Mouse (Mus musculus): Measurements from ENCODE around the gene Fat3. TPM values are rescaled to one million over a fixed set of nuclear protein-coding genes. Genes with fewer than 3 reads are reported as not detected.

The Fat3 gene
- polyA plus RNA-seq, 1 experiment = 0.15 TPM

DNA sequence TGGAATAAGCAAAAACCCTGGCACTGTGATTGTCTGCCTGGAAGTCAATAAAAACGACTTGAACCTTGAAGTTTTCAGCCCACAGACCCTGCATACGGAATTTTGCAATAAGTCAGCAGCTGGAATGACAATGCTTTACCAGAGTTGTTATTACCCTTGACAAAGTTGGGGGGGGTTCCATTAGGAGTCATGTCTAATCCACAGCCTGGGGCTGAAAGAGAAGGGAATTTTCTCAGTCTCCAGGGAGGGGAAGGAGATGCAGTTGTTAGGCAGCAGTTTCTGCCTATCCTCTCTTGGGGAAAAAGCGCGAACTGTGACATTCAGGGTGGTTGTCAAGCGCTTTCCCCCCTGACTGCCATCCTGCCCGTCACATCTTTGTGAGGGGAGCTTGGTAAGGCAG lies 60.4 kb downstream of the Fat3 start:
- H3K27me3 ChIP-seq (replicated peaks) = no peaks in the 10 kb centered on the region
- H3K36me3 ChIP-seq (replicated peaks; ENCODE audit: low read length) = no peaks in the 10 kb centered on the region
- no peaks in the 10 kb centered on the region for H3K4me1 ChIP-seq
- H3K4me3 ChIP-seq (replicated peaks) = no peak overlapping the region
- H3K9me3 ChIP-seq = no peaks in the 10 kb centered on the region
- TF ChIP-seq GATA1 (IDR thresholded peaks at IDR 0.05; ENCODE audit: borderline replicate concordance, low read length) (no peak), FLI1 (IDR thresholded peaks at IDR 0.05; ENCODE audit: low read length) (no peak)

DNA sequence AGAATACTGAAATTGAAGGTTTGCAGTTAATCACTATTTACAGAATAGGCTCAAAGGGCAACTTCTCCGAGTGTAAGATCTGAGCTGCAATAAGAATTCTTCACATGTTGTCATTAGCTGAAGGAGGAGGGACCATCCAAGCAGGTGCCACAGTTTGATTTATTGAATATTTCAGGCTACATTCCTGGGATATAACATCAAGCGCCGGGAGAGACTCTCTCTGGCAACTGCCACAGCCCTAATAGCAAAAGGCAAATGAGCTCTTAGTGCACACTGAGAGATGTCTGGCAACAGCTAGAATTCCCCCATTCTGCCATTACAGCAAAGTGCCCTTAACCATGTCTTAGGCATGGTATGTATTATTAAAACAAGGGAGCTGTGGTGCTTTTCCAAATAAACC lies 61.1 kb downstream of the Fat3 start:
- Histone ChIP-seq H3K4me3 (replicated peaks) (no peak overlapping the region), H3K27me3 (replicated peaks) (no peaks in the 10 kb centered on the region), H3K9me3 (no peaks in the 10 kb centered on the region), H3K4me1 (no peaks in the 10 kb centered on the region), H3K36me3 (replicated peaks; ENCODE audit: low read length) (no peaks in the 10 kb centered on the region)
- TF ChIP-seq FLI1 (IDR thresholded peaks at IDR 0.05; ENCODE audit: low read length) (no peak), GATA1 (IDR thresholded peaks at IDR 0.05; ENCODE audit: borderline replicate concordance, low read length) (no peak)

GRCm38 (mm10) chr9:16437805-16438204 lies 63.3 kb downstream of the Fat3 start:
- no peak overlapping the region for H3K4me3 ChIP-seq (replicated peaks)
- H3K36me3 ChIP-seq (replicated peaks; ENCODE audit: low read length) = no peaks in the 10 kb centered on the region
- TF ChIP-seq FLI1 (IDR thresholded peaks at IDR 0.05; ENCODE audit: low read length) (no peak), GATA1 (IDR thresholded peaks at IDR 0.05; ENCODE audit: borderline replicate concordance, low read length) (no peak)

DNA sequence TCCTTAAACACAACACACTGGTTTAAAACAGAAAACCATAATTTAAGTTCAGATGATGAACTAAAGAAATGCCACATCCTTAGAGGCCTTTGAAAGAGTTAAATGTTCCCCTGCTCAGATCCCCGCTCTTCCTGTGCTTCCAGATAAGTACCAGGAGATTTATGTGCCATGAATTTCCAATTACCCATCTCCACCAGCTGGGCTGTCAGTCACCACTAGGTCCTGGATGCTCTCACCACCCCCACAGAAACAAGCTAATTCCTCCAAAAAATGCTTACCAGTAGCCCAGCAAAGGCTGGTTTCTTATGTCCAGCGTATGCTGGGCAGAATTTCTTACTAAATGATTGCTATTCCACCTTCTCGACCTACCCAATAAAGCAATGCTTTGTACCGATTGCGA lies 72.5 kb downstream of the Fat3 start:
- no peaks in the 10 kb centered on the region for H3K36me3 ChIP-seq (replicated peaks; ENCODE audit: low read length)
- TF ChIP-seq GATA1 (IDR thresholded peaks at IDR 0.05; ENCODE audit: borderline replicate concordance, low read length) (no peak), FLI1 (IDR thresholded peaks at IDR 0.05; ENCODE audit: low read length) (no peak)
- H3K4me3 ChIP-seq (replicated peaks) = no peak overlapping the region
- no peaks in the 10 kb centered on the region for H3K27me3 ChIP-seq (replicated peaks)
- H3K9me3 ChIP-seq = no peaks in the 10 kb centered on the region
- no peaks in the 10 kb centered on the region for H3K4me1 ChIP-seq

More at GRCm38 (mm10) chr9:16437805-16438204, 63.3 kb downstream of the Fat3 start:
- Histone ChIP-seq H3K9me3 (no peaks in the 10 kb centered on the region), H3K27me3 (replicated peaks) (no peaks in the 10 kb centered on the region), H3K4me1 (no peaks in the 10 kb centered on the region)

GRCm38 (mm10) chr9:16422707-16423106 lies 78.4 kb downstream of the Fat3 start:
- Histone ChIP-seq H3K9me3 (no peaks in the 10 kb centered on the region), H3K36me3 (replicated peaks; ENCODE audit: low read length) (no peaks in the 10 kb centered on the region), H3K27me3 (replicated peaks) (no peaks in the 10 kb centered on the region), H3K4me3 (replicated peaks) (no peak overlapping the region), H3K4me1 (no peaks in the 10 kb centered on the region)
- no peak for TF ChIP-seq GATA1 (IDR thresholded peaks at IDR 0.05; ENCODE audit: borderline replicate concordance, low read length)
- no peak for TF ChIP-seq FLI1 (IDR thresholded peaks at IDR 0.05; ENCODE audit: low read length)

GRCm38 (mm10) chr9:16402815-16403214 lies 98.3 kb downstream of the Fat3 start:
- TF ChIP-seq FLI1 (IDR thresholded peaks at IDR 0.05; ENCODE audit: low read length) (no peak), GATA1 (IDR thresholded peaks at IDR 0.05; ENCODE audit: borderline replicate concordance, low read length) (no peak)
- no peaks in the 10 kb centered on the region for H3K36me3 ChIP-seq (replicated peaks; ENCODE audit: low read length)
- no peaks in the 10 kb centered on the region for H3K27me3 ChIP-seq (replicated peaks)
- no peak overlapping the region for H3K4me3 ChIP-seq (replicated peaks)
- no peaks in the 10 kb centered on the region for H3K4me1 ChIP-seq
- no peaks in the 10 kb centered on the region for H3K9me3 ChIP-seq

GRCm38 (mm10) chr9:16398734-16399686 lies 102.1 kb downstream of the Fat3 start:
- TF ChIP-seq FLI1 (IDR thresholded peaks at IDR 0.05; ENCODE audit: low read length) (no peak), GATA1 (IDR thresholded peaks at IDR 0.05; ENCODE audit: borderline replicate concordance, low read length) (no peak)
- Histone ChIP-seq H3K36me3 (replicated peaks; ENCODE audit: low read length) (no peaks in the 10 kb centered on the region), H3K27me3 (replicated peaks) (no peaks in the 10 kb centered on the region), H3K4me3 (replicated peaks) (no peak overlapping the region), H3K9me3 (no peaks in the 10 kb centered on the region), H3K4me1 (no peaks in the 10 kb centered on the region)

DNA sequence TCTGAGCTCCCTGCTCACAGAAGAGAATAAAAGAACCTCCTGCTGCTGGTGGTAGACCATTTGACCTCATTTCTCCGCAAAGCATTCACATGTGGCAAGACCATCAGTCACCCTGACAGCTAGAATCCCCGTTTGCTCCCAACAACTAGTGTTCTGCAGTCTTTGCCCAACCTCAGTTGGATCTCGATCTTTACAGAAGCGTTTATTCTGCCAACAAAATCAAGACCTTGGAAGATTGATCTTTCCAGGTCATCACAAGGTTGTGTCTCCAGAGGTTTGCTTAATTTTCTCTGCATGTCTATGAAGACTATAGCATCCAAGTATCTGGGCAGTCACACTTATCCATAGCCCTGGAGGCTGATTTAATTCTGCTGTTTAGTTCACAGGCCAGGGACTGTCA lies 111.9 kb downstream of the Fat3 start:
- no peak overlapping the region for H3K4me3 ChIP-seq (replicated peaks)
- no peaks in the 10 kb centered on the region for H3K27me3 ChIP-seq (replicated peaks)
- no peaks in the 10 kb centered on the region for H3K4me1 ChIP-seq
- no peaks in the 10 kb centered on the region for H3K36me3 ChIP-seq (replicated peaks; ENCODE audit: low read length)
- H3K9me3 ChIP-seq = no peaks in the 10 kb centered on the region; the same call in 1 of the 2 replicates
- no peak for TF ChIP-seq FLI1 (IDR thresholded peaks at IDR 0.05; ENCODE audit: low read length)
- no peak for TF ChIP-seq GATA1 (IDR thresholded peaks at IDR 0.05; ENCODE audit: borderline replicate concordance, low read length)

DNA sequence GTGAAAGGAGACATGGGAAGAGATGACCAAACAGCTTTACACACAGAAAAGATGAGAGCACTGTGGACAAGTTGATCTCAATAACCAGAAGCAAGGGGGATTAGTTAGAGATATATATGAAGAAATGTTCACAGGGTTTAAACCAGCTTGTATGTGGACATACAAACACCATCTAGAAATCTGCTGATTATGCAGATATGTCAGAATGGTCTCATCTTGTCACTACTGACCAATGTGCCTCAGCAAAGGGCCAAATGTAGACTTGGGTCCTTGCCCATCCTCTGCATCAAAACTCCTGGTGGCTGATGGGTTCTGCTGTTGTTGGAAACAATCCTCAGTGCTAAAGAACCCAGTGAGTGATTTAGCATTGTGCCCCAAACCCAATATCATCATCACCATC lies 113.6 kb downstream of the Fat3 start:
- H3K27me3 ChIP-seq (replicated peaks) = no peaks in the 10 kb centered on the region
- H3K9me3 ChIP-seq = no peaks in the 10 kb centered on the region; the same call in 1 of the 2 replicates
- TF ChIP-seq FLI1 (IDR thresholded peaks at IDR 0.05; ENCODE audit: low read length) (no peak), GATA1 (IDR thresholded peaks at IDR 0.05; ENCODE audit: borderline replicate concordance, low read length) (no peak)

DNA sequence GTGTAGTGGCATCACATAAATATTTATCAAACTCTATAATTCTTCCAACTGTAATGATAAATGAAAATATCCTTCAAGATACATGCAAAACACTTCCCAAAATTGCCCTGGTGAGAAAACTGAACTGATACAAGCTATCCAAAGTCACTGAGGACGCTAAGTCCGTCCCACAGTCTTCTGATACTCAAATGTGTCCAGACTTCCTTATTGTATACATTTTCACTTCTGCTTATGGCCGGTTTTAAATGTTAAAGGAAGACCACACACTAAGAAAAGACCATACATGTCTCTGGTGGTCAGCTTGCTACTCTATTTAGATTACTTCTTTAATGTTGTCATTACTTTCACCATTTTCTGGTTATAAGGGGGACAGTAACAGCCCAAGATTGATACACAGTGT lies 137.4 kb downstream of the Fat3 start:
- Histone ChIP-seq H3K4me1 (no peaks in the 10 kb centered on the region), H3K4me3 (replicated peaks) (no peak overlapping the region), H3K36me3 (replicated peaks; ENCODE audit: low read length) (no peaks in the 10 kb centered on the region), H3K9me3 (no peaks in the 10 kb centered on the region), H3K27me3 (replicated peaks) (no peaks in the 10 kb centered on the region)
- TF ChIP-seq FLI1 (IDR thresholded peaks at IDR 0.05; ENCODE audit: low read length) (no peak), GATA1 (IDR thresholded peaks at IDR 0.05; ENCODE audit: borderline replicate concordance, low read length) (no peak)

More for the DNA sequence above, 113.6 kb downstream of the Fat3 start:
- H3K4me1 ChIP-seq = no peaks in the 10 kb centered on the region
- no peaks in the 10 kb centered on the region for H3K36me3 ChIP-seq (replicated peaks; ENCODE audit: low read length)
- no peak overlapping the region for H3K4me3 ChIP-seq (replicated peaks)
